Mouse (Mus musculus) gastrocnemius, postnatal 36 days (tissue): Measurements from ENCODE around the gene BC030500. TPM values are rescaled to one million over a fixed set of nuclear protein-coding genes. Genes with fewer than 3 reads are reported as not detected.

Source experiments
- DNase-seq, 2 experiments: peaks; one replicate each; pipeline ENCODE4 v3.0.0; 2022
- intact Hi-C: fragments of 180-260 bp; cut with DNase I; formaldehyde crosslinking; loops from one replicate; pipeline ENCODE4 v1.15.1; 2025
- long read RNA-seq, 2 experiments: library from polyadenylated mRNA; stranded (forward); transcript quantifications; one replicate each; pipeline ENCODE4 v2.0.0; 2021
- total RNA-seq, 2 experiments: library from RNA; stranded (reverse); gene quantifications; 2 replicates each; pipeline ENCODE4 v1.2.3; 2021

The BC030500 gene
- total RNA-seq, result not detected
- long read RNA-seq, experiment 1, result 0 reads
- long read RNA-seq, experiment 2, result 0 reads

DNA sequence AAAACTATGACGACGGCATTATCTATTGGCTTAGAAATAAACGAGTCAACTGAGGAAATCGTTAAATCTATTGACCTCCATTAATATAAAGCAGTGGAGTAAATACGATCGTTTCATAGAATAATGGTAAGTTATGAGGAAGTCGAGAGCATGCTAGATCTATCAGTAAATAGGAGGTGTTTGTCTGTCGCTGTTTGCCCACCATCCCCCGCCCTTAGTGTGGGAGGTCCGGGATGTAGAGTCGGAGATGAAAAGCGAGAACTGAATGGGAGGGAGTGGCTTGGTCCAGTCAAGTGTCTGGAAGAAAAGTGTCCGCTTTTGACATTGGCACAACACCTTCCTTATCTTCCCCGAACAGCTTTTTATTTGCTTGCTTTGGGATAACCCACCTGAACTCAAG is at the start of gene BC030500:
Gene BC030500, plus strand, starts transcription at position 79 of the 400 bp plus-strand sequence.
- intact Hi-C loops, result no loop called here

DNA sequence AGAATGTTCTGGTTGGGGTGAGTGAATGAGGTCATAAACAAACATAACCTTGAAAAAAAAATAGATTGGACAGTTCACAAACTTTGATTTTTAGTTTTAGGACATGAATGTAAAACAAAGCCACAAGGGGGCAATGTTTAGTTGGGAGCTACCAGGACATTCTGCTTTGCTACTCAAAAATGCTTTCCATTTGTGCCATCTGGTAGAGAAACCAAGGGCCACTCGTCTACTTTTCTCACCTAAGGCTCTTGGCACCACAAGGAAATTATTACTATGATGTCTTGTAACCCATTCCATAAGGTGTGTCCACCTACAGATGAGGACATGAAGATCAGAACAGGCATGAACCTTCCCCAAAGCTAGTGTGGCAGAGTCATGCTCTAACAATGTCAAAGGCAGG is 25.1 kb upstream of the BC030500 start:
- no peak for DNase-seq
- intact Hi-C loops, result no loop called here

More for the DNA sequence above, at the start of gene BC030500:
- DNase-seq, result no peak

DNA sequence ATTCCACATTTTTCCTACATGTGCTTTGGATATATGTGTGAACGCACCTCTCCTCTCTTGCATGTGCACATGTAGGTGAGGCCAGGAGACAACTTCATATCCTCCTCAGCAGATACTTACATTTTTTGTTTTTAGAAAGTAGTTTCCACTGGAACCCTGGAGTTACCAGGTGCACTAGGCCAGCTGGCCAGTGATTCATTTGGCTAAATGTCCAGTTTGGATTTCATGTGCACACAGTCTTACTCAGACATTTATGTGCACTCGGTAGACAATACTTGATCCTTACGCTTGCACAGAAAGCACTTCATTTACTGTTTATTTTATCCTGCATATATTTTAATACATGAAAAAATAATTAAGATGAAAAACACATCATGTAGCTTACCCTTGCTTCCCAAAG is 21.0 kb upstream of the BC030500 start:
- intact Hi-C loops, result no loop called here
- DNase-seq, result no peak

DNA sequence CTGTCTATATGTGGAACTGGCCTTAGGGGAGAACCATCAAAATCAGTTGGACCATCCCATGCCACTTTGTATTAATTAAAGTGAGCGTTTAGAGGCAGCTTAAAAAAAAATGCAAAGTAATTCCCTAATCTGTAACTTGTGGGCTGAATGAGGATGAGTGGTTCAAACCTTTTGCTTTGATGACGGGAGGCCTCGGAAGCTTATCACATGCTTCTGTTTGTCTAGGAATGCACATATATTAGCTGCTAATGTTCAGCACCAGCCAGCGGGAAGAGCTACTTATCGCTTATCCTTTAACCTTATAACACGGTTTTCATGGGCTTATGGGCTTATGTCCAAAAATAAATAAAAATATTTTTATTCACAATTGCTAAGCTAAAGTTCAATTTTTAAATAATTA is 15.6 kb upstream of the BC030500 start:
- no peak for DNase-seq
- intact Hi-C loops, result no loop called here

DNA sequence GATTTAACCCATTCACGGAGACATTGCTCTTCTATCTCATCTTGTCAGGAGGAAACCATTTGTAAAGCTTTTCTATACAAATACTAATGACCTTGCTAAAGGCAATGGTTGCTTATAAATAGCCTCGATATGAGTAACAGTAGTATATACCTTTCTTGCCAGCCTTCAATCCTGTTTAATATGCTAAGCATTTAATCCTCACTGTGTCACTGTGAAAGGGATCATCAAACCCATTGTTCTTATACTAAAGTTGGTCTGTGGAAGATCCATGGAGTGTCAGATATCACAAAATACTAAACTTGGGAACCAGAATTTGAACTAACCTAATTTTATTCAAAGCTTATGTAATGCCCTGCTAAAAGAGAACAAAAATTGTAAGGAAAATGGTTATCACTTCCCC is 7.1 kb upstream of the BC030500 start:
- no peak for DNase-seq
- intact Hi-C loops, result no loop called here

DNA sequence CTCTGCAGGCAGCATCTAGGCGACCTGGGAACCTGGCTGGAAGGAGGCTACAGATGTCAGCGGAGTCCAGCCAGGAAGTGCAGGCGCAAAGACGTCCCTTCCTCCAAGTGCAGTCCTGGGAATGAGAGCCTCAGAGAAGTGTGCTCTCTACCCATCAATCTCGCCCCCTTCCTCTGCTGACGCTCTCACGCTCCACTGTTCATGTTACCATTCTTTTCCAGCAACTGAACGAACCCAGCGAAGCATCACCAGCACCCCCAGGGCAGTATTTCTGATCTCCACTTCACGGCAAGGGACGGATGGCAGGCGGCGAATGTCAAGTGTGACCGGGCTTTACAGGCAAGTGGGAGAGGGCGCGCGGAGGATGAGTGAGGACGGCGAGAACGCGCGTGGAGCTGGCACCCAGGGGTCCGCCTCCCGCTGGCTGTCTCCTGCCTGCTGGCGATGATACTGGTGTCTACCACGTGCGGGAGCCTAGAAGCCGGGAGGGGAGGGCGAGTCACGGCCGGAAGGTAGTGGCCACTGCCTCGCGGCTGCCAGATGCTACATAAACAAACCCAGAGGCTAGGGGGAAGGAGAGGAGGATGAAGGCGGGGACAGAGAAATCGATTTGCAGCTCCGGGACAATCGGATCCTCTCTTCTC is 763 bp downstream of the BC030500 start, which contains the start of gene Galntl6:
Gene Galntl6, minus strand, starts transcription at position 445 of the 644 bp plus-strand sequence.
- intact Hi-C loops, result no loop called here
- DNase-seq, result no peak

DNA sequence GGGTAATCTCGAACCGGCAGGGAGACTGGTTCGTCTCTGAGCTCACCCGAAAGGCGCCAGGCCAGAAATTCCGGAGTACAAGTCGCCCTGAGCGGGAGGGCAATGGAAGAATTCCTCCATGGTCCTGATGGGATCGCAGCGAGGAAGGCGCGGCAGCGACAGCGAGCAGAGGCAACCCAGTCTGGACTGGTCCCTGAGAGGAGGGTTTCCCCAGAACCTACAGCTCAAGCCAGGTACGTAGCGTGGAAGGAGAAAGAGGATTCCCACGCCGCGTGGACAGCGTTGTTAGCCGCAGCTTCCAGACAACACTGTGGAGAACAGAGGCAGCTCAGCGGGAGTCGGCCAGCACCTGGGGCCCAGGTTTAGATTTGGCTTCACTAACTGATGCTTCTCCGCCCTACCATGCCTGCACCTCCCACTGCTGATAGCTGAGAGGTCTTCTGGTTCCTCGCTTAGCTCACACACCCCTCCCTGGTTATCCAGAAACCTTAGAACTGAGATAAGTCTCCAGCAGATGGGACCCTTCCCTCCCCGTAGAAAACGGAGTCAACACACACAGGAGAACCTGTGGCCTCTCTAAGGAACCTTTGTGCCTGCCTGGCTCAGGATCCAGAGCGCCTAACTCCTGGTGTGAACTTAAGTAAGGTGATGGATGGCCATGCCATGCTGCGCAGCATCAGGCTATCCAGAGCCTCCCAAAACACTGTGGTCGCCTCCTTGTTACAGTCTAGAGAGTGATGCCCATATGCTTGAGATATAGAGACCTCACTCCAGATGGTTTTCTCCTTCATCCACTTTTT is 1.5 kb downstream of the BC030500 start:
- intact Hi-C loops, result no loop called here
- DNase-seq, result no peak

DNA sequence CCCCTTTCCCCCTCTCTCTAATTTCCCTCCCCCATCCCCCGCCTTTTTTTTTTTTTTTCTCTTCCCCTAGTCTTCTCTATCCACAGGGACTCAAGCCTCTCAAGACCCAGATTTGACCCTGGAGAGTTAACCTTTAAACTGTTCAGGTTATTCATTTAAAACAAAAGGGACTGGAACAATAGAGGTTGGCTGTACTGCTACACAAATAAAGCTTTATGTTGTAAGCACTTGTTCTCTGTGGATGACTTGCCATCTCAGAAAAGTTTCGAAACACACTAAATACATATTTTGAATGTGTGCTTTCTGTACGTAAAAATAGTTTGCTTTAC is 2.0 kb downstream of the BC030500 start:
- intact Hi-C loops, result no loop called here
- no peak for DNase-seq

DNA sequence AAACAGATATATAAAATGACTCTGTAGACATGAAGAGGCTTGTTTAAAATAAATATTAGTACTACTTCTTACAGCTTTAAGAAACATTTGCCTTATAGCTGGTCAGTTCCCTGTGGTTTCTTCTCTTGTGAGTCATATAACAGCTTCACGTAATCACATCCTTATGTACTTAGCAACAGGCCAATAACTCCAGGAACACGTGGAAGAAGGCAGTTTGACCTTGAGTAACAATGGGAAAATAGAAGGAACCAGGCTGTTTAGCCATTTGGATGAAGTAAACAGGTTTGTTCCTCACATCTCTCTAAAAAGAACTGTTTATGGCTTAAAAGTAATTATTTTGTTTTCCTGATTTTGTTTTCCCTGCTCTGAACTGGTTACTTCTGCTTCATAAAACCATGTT is 3.6 kb downstream of the BC030500 start:
- intact Hi-C loops, result no loop called here
- no peak for DNase-seq

DNA sequence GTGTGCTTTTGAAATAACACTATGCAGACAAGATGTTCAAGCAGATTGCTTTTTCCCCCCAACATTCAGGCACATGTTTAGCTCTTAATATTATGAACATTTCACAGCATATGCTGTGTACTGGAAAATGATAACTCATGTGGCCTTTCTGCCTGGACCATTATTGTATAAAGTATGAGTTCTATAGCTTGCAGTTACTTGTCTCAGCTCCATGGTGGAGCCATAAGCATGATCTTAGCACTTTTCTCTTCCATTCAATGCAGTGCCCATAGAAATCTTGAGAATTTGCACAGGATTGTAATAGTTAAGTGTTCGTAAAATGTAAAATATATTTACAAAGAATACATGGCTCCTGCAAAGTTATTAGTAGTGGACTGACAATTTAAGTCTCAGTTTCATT is 19.5 kb downstream of the BC030500 start:
- intact Hi-C loops, result no loop called here
- DNase-seq, result no peak

DNA sequence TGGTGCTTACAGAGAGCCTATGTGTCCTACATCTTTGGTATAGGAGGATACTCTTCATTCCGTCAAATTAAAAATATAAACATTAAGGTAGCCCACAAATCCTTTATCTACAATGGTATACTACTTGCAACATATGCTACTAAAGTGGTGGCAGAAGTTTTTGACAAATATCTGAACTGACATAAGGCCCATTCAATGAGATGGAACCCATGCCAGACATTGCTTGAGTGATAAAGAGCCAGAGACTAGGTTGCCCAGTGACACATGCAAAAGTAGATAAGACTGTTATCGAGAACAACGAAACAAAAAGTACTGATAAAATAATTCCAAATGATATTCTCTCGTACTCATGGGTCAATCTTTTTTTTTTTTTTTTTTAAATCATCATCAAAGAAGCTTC is 32.2 kb downstream of the BC030500 start:
- no peak for DNase-seq
- intact Hi-C loops, result no loop called here

DNA sequence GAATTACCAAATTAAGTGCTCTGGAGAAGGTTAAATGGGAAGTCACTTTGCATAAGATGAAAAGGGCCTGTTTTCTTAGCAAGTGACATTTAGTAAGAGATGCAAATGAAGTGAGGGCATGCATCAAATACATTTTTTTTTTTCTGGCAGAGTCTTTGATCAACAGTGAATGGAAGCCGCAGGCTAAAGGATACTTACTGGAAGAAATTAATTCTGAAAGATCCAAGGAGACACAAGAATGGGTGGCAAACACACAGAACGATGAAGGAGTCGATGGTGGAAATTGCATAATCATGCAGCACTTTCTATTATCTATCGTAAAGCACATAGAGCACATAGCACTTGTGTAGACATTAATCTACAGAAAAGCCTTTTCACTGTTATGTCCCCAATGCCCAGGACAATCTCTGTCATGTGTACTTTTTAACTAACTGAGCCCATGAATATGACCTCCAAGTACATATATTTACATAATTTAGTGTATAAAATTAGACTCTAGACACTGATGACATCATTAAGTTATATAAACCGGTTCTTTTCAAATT is 45.7 kb downstream of the BC030500 start:
- no peak for DNase-seq
- intact Hi-C loops, result no loop called here

Other genes with a start within 250 kb of the BC030500 start
- not detected for gene Galntl6, start 885 bp downstream of the BC030500 start, total RNA-seq